Mouse (Mus musculus) cerebellum, adult 11-12 months (tissue): Measurements from ENCODE around the gene Sh3gl2.

Source experiments
- DNase-seq: peaks from one replicate; pipeline ENCODE4 v3.0.0; 2022

Sh3gl2 gene

GRCm38 (mm10) chr4:85619261-85619660 is 414.3 kb downstream of the Sh3gl2 start:
- no peak for DNase-seq

DNA sequence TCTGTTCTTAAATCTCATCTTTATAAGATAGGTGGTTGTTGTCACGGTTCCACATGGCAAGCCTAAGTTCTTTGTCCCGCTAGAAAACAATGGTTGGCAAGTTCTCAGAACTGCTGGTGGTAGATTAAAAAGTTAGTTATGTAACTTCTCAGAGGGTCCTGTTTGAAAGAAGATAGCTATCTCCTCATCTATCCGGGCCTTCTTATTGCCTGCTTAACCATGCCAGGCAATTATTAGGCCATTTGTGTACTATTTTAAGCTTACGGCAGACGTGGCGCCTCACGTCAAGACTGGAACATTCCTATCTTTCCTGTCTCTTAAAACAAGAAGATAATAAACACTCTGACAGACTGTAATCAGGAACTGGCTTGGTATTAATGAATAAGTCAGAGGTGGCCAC is 424.5 kb downstream of the Sh3gl2 start:
- DNase-seq = no peak

DNA sequence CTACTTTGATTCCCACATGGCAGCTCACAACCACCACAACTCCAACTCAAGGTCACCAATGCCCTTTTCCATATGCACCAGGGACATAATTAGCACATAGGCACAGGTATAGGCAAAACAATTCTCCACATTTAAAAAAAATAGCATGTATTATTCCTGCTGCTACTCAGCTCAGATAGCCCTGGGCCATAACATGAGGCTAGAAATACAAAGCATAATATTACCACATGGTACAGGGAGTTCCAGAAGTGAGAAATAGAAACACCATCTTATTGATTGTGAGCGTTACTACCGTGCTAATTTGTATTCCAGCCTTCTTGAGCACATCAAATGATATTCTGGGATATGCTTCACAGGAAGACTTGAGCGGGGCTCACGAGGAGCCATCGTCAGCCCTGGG is 464.3 kb downstream of the Sh3gl2 start:
- DNase-seq = no peak

DNA sequence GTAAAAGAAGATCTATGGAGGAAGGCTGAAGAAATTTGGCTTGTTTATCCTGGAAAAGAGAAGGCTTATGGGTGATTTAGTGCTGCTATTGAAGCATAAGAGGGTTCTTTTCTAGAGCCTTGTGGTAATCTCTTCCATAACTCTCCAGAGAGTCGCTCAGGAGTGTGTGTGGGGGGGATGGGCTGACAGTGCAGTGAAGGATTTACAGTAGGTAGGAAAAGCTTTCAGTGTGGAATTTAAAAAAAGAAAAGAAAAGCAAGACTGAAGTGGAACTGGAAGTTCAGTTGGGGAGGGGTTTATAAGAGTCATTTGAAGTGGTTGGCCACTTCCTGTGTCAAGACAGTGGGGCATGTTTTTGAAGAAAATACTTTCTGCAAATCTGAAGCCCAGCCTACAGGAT is 464.8 kb downstream of the Sh3gl2 start:
- no peak for DNase-seq

- no peak for DNase-seq
Measured at GRCm38 (mm10) chr4:85672290-85672689, 467.4 kb downstream of the Sh3gl2 start.

- no peak for DNase-seq
Measured at GRCm38 (mm10) chr4:85677621-85678020, 472.7 kb downstream of the Sh3gl2 start.

DNA sequence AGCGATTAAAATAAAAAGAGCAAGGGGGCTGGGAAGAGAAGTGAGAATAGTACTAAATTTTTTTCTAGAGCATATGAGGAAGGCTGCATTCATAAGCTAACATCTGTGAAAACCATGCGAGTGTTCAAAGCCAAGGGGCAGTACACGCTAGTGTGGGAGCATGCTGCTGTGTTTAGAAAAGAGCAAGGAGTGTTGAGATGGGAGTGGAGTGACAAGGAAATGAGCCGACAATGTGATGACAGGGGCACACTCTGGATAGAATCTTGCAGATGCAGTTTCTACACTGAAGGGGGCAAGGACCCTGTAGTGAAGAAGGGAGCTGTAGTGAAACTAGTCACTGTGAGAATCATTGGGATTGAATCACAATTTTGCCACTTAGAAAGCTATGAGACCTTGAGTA is 481.2 kb downstream of the Sh3gl2 start:
- no peak for DNase-seq
